Mouse (Mus musculus): Measurements from ENCODE around the gene Sik3.

GRCm38 (mm10) chr9:46072101-46072835 lies 59.6 kb downstream of the Sik3 start:
- no peak for TF ChIP-seq CTCF (IDR thresholded peaks at IDR 0.05; ENCODE audit: control insufficient read depth, insufficient read depth, insufficient read length)
- no peak for TF ChIP-seq USF1 (IDR thresholded peaks at IDR 0.05; ENCODE audit: low read depth)
- no peak for TF ChIP-seq MAX (IDR thresholded peaks at IDR 0.05)
